Mouse (Mus musculus) adipocyte (in vitro differentiated cells): ENCODE measurements at regions not wholly inside any gene's neighbourhood (a gene's known extent, or its start where the extent isn't known, plus 50 kb on each side); places are given as distances from the start of the nearest gene placed in this dataset.

Source experiments
- DNase-seq: peaks from one replicate; pipeline ENCODE4 v3.0.0-alpha.2; 2016; ENCODE audit warnings: low spot score

DNA sequence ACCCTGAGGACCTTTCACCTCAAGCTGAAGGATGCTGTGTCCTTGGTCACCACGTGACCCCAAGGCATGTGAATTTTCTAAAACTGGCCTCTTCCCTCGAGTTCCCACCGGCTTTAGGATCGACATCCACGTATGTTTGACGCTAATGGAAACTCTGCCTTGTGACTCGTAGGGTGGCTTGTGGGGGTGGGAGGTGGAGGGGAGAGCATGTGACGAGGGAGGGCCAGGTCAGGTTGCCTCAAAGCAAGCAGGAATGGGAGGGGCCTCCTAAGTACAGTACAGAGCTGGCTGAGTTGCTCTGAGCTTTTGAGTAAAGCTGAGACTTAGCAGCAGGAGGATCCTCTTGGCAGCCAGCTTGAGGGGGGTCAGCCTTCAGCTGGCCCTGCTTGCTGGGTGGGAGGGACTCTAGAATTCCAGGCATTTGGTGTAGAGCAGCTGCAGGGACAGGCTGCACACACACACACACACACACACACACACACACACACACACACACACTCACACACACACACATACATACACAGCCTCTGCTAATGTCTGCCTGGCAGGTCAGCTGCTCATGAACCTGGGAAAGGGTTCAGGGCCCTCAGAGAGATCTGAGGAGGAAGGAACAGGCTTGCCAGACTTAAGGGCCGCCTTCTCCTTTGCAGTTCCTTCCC lies 78.5 kb downstream of the Sik1 start:
- peak; percentile 60 for DNase-seq

DNA sequence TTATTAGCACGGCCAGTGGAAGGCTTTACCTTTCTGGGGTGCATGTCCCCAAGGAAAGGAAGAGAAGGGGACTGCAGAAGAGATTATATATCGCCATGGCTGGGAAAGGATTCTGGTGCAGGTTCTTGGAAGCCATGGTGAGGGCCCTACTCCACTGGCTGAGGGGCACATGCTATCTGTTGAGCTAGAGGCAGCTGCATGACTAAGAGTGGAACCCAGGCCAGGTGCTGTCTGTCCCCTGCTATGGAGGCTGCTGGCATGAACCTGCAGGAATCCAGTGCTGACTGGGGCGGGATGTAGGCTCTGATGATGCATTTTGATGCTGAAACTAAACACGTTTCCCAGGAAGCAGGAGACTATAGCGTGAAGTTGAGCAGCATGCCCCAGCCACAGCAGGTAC lies 77.9 kb downstream of the Sik1 start:
- no peak for DNase-seq

DNA sequence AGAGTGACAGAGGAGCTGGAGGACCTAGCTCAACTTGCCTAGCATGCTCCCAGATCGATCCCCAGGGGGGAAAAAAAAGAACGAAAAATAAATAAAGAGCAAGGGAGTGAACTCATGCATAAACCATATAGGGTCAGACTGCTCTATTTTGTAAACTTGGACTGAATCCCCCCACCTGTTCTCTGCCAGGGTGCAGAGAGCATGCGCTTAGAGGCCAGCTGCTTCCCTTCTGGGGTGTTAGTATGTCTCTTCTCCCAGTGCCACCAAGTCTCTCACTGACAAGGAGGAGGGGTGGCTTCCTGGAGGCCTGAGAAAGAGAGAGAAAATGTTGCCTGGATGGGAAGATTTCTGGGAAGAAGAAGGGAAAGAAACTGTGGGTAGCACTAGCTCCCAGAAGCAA lies 76.1 kb downstream of the Sik1 start:
- DNase-seq = no peak

DNA sequence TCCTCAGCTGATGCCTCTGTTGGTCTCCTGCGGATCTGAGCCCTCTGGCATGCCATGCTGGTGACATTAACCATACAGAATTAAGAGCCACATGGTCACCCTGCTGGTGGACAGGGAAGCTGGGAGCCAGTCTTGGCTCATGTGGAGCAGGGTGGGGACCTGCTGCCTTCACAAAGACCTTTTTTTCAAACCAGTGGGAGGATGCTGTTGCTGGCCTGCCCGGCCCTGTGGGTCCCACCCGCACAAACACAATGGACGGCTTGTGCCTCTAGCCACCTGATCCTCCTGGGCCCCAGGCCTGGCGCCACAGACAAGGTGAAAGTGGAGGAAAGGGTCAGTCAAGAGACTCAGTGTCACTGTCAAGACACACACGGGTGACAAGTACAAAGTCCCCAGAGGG lies 73.4 kb downstream of the Sik1 start:
- DNase-seq = no peak

DNA sequence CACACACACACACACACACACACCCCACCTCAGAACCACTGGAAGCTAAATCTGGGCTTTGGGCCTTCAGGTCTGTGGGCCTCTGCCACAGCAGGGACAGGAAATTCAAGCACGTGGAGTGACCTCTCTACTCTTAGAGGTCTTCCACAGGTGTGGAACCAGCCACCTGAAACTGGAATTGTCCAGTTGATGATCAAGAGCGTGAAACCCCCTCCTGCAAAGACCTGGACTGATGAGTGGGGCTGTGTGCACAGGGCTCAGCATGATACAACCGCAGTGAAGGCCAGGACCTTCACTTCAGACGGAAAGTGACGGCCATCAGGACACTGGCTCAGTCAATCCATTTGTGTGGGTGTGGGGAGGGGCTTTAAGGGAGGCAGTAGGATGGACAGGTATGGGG lies 72.5 kb downstream of the Sik1 start:
- DNase-seq = no peak

DNA sequence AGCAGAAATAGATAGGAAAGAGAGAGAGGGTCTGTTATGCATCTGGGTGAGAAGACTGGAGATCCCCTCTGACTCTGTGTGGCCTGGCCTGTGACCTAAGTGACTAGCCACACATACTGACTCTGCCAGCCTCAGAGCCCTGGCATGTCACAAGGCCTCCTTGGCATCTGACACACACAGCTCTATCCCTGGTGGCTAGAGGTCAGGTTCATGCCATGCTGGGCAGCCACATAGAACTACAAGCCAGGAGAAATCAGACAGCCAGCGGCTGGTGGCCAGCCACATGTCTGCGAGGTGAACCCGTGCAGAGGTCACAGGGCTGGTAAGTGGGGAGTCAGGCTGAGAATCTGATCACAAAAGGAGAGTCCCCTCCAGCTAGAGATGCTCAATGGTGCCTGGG lies 67.3 kb downstream of the Sik1 start:
- peak; percentile 94 for DNase-seq

DNA sequence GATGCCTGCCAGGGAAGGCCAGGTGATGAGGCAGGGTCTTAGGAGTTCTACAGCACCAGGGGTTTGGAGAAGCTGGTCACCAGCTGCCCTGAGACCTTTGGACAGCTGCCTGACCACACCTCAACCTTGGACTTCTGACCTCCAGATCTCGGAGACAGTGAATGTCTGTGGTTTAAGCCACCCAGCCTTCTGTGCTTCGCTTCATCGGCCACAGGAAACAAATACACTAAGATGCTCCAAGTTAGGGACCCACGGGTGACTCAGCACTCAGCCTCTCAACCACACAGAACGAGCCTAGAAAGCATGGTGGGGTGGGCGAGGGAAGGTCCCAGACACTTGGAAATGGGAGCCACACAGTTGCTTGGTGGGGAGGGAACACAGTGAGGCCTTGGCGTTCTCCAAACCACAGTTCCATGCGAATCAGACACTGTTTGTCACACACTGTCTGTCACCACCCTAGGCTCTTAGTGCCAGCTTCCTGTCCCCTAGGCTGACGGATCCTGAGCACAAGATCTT lies 66.5 kb downstream of the Sik1 start:
- no peak for DNase-seq

DNA sequence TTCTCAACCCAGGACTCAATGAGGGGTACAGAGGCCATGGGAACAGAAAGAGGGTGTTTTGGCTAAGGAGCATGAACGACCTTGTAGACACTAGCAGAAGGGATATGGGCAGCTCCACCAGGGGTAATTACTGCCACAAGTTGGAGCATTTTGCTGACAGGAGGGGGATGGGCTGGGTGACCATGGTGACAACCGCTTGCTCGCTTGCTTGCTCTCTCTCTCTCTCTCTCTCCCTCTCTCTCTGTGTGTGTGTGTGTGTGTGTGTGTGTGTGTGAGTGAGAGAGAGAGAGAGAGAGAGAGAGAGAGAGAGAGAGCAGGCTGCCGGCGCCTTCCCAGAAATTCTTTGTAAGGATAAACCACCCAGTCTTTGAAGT lies 65.7 kb downstream of the Sik1 start:
- DNase-seq = no peak

DNA sequence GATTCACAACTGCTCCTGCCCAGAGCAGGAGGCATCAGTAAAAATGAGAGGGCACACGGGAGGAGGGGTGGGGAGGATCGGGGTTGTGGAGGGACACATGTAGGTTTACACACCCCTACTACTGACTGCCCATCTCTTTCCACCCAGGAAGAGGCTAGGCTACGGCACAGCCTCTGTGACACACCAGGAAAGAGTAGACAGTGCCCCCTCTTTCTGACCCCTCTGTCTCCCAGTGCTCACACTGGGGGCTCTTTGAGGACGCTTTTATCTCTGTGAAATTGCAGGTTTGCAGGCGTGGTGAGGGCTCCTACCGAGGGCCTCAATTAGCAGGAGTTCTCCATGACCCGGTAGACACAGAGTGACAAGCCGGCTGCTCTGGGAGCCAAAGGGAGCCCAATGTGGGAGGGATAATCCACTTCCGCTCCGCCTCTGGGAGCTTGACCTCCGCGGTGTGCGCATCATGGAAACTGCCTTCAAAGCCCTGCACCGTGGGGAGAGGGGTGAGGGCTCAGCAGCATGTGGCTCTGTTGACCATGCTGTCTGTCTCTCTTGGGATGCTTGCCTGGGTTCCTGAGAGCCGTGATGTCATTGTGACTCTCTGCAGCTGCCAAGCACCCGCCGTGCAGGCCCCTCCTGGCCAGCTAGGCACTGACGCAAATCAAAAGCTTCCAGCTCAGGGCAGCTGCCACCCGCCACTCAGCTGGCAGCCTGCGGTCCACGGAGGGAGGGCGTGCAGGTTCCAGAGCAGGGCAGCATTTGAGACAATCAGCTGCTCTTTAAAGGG lies 65.1 kb downstream of the Sik1 start:
- no peak for DNase-seq

DNA sequence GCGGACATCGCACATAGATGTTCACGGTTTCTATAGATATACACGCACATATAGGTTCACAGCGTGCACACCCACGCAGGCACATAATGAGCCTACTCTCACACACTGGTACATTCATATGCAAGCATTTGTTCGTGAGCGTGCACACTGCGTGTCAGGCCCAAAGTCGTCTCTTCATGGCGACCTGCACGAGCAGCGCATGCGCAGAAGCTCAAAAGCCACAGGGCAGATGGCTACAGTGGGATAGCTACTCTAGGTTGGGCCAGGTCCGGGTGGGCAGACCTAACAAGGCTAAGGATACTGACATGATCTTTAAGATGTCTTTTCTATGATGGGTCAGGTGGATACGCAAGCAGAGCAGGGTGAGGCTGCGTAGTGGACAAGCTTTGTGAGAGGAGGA lies 63.9 kb downstream of the Sik1 start:
- no peak for DNase-seq

DNA sequence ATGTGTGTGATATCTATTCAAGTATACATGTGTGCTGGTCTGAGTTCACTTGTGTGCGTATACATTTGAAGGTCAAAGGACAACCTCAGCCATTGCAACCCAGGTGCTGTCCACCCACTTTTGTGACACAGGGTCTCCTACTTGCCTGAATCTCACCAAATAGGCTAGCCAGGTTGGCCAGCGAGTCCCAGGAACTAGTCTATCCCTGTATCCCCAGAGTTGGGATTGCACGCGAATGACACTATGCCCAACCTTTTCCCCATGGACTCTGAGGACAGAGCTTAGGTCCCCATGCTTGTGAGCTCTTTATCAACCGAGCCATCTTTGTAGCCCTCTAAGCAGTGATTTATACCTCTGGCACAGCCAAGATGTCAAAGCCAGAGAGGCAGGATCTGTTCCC lies 62.6 kb downstream of the Sik1 start:
- DNase-seq = no peak

DNA sequence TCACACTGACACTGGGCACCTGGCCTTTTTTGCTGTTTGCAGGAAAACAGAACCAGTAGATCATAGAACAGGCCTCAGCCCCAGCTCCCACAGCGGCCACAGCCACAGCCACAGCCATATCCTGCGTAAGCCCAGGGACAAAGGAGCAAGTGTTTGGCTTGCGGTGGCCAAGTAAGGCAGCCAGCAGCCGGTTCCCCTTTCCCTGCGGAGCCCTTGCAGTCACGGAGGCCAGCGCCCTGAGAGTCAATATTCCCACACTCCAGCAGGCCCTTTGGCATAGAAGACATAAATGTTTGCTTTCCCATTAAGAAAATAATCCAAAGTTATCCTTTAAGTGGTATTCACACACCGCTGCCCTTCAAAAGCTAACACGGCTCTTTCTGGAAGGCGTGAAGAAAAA lies 62.1 kb downstream of the Sik1 start:
- no peak for DNase-seq

DNA sequence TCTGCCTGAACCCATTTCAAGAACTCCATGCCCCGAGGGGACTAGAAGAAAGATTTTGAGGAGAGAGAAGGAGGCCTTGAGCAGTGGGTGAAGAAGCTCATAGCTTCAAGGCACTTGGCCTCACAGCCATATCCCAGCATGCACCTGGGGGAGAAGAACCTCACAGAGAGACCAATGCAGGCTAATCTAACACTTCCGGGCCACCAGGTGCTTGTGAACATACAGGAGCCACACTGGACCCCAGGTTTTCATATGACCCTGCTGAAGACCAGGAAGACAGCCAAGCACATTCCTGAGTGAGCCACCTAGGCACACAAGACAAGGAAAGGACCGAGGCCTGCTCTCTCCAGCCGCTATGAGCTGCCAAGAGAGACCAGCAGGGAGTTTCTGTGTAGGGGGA lies 61.6 kb downstream of the Sik1 start:
- DNase-seq = no peak
